Mouse (Mus musculus): ENCODE results near the gene Arf5.

The Arf5 gene

GRCm38 (mm10) chr6:28423313-28423712 is at the start of gene Arf5:
TSS of gene Arf5 (plus strand) at chr6:28423560.
- DNase-seq (ENCODE audit: low read depth, low spot score): peak; percentile 71

GRCm38 (mm10) chr6:28381983-28382382 is 41.4 kb upstream of the Arf5 start:
- DNase-seq (ENCODE audit: low read depth, low spot score): no peak

DNA sequence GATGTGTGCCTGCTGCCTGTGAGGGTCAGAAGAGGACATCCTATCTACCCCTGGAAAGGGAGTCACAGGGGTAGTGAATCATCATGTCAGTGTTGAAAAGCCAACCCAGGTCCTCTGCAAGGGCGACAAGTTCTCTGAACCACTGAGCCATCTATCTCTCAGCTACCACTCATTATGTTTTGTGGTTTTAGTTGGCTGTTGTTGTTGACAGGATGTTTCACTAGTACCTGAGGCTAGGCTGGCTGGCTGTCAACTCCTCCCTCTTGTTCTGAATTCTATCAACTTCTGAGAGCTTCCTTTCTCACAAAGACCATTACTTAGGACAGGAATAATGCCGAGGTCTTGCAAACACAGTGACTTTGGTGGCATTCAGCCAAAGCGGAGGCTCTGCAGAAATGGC is 38.2 kb upstream of the Arf5 start:
- DNase-seq (ENCODE audit: low read depth, low spot score): no peak

DNA sequence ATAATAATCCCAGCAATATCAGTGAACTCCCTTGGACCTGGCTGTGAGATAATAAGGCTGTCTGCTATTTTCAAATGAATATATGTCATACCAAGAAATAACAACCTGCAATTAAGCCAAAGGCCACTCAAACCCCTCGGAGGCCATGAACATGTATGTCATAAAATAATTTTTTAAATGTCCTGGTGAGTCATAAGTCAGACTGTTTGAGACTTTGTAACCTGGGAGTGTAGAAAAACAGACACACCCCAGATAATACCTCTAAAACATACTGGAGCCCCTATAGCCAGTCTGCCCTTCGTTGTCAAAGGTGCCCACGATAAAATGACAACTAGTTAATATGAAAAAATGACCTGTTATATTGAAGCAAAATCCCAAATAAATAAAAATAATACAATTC is 34.3 kb upstream of the Arf5 start:
- no peak for DNase-seq (ENCODE audit: low read depth, low spot score)

- DNase-seq (ENCODE audit: low read depth, low spot score): no peak
These were observed 27.1 kb upstream of the Arf5 start for GRCm38 (mm10) chr6:28396051-28396852.

DNA sequence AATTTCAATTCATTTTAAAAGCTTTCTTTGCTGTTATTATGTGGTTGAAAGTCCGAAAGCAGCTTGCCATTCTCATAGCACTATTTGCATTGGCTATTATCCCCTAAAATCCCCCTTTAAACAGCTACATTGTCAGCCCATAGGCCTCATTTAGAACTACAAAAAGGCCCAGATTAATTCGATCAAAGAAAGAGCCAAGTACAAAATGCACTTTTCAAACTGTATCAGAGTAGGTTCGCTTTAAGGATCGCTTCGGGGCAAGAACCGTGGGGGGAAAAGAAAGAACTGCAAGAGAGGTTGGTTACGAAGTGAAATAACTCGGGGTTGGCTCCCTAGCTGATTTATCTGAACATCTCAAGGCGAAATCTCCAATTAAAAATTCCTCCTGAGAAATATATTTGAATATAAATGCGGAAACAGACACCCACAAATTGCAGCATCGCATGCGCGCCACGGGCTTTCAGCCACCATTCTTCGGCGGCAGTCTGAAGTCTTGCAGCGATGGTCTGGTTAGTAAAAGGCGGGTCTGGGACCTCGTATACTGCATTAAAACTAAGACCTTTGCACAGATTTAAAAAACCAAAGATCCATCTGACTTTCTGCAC is 26.4 kb upstream of the Arf5 start:
- DNase-seq (ENCODE audit: low read depth, low spot score): no peak

DNA sequence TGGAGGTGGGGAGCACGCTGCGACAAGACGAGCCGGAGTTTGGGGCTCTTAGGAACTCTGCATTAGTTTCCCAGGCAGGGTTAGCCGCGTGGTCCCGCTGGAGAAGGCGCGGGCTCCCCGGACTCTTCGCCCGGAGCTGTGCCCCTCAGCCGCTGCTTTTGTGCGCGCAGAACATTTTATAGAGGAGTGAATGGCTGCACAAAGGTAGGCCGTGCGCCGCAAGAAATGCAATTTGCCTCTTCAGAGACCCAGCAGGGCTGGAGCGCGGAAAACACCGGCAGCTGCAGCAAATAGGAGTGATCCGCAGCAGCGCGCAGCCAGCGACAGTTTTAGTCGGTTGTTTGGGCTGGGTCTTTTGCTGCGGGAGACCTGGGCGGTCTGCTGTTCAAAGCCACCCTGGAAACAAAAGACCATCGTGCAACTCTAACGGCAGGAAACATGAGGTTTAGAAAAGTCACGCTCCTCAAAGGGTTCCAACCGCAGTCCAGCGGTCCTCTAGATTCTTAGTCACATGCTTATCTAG is 25.6 kb upstream of the Arf5 start, which contains the start of gene Zfp800:
TSS of gene Zfp800 (minus strand) at position 325 of the 523 bp plus-strand sequence.
- no peak for DNase-seq (ENCODE audit: low read depth, low spot score)

DNA sequence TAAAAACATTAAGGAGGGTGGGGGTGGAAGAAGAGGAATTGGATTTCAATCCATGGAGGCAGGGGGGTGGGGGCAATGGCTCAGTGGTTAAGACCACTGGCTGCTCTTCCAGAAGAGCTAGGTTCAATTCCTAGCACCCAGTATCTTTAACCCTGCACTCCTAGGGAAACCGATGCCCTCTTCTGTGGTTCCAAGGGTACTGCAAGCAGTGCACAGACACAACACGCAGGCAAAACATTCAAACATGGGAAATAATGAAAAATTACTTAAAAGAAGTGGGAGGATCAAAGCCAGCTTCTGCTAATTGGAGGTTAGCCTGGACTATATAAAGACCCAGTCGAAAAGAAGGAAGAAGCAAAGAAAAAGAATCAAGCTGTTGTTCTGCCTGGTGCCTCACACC is 24.6 kb upstream of the Arf5 start:
- DNase-seq (ENCODE audit: low read depth, low spot score): no peak

GRCm38 (mm10) chr6:28399791-28400190 is 23.6 kb upstream of the Arf5 start:
- DNase-seq (ENCODE audit: low read depth, low spot score): no peak

GRCm38 (mm10) chr6:28410053-28410452 is 13.3 kb upstream of the Arf5 start:
- DNase-seq (ENCODE audit: low read depth, low spot score): no peak

DNA sequence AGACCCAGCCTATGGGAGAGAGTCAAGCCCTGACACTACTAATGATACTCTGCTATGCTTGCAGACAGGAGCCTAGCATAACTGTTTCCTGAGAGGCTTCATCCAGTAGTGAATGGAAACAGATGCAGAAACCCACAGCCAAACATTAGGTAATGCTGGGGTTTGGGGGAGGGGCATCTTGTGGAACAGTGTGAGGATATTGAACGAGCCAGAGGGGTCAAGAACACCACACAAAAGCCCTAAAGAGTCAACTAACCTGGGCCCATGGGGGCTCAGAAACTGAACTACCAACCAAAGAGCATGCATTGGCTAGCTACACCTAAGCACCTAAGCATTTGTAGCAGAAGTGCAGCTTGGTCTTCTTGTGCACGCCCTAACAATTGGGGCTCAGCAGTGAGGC is 12.1 kb upstream of the Arf5 start:
- DNase-seq (ENCODE audit: low read depth, low spot score): no peak

DNA sequence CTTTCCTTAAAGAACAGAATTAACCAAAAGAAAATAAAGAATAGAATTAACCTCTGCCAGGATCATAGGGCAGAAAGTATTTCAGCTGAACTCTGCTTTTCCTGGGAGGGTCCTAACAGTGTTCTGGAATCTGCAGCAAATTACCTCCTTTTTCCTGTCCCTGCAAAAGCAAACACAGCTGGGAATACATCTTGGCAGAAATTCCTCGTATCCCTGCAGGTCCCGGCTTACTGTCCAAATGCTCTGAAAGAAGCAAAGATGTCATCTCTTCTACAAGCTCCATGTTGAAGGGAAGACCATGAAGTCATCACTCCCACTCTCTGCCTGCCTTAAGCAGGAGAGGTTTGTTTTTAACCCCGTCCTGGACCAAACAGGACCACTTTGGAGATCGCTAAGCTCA is 6.4 kb upstream of the Arf5 start:
- DNase-seq (ENCODE audit: low read depth, low spot score): no peak

DNA sequence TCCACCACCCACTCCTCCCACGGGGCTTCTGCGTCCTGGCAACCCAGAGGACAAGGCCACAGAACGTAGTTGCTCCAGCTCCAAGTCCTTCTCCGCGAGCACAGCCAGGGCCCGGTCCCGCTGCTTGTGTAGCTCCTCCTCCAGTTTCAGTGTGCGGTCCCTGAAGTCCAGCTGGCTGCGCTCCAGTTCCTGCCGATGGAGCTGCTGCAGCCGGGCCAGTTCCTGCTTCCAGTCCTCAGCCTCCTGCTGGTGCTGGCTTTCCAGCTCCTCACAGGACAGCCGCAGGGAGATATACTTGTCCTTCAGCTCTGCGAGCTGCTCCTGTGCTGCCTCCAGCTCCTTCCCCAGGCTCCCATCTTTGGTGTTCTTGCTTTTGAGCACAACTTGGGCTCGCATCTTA is 4.9 kb upstream of the Arf5 start:
- no peak for DNase-seq (ENCODE audit: low read depth, low spot score)

DNA sequence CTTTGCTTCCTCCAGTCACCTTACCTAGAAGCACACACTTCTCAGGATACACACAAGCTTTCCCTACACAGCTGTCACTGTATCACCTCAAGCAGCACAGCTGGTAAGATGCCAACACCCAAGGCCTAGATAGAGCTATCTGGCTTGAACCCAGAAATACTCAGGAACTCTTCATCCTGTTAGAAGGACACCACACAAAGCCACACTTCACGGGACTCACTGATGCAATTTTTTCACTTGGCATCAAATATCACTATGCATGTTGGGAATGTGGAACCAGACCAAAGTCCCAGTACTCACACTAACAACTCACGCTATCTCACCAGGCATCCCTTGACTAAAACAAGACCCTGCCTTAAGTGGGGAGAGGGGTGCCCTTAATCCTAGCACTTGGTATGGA is 3.7 kb upstream of the Arf5 start:
- DNase-seq (ENCODE audit: low read depth, low spot score): no peak

DNA sequence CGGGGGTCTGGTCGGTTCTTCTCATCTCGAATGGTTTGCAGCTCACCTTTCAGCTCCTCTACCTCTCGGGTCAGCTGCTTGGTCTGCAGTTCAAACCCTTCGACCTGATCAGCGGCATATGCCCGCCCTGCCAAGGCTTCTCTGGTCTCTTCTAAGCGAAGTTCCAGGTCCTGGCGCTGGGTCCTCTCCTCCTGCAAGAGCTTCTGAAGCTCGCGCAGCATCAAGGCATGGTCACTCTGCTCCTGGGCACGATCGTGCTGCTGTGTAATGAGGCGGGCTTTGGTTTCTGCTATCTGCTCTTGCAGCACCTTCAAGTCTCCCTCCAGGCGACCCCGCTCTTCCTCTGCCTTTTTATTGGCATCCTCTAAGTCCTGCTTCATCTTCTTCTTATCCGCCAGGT is 3.0 kb upstream of the Arf5 start:
- no peak for DNase-seq (ENCODE audit: low read depth, low spot score)

DNA sequence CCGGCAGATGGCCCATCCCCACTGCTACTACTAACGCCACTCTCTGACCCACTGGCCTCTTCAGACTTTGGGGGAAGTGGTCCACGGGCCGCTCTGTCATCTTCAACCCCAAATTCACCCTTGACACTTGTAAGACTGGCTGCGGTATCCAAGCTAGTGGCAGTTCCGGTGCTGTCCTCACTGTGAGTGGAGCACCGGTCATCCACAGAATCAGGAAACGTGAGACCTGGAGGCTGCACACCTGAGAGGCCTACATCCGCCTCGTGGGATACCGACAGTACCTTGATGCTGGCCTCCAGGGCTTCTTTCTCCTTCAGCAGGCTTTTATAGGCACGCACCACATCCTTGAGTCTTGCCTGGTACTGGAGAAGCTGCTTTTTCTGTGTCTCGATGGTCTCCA is 2.5 kb upstream of the Arf5 start:
- DNase-seq (ENCODE audit: low read depth, low spot score): no peak

GRCm38 (mm10) chr6:28421469-28422000 is 1.8 kb upstream of the Arf5 start:
- peak; percentile 89 for DNase-seq (ENCODE audit: low read depth, low spot score)

DNA sequence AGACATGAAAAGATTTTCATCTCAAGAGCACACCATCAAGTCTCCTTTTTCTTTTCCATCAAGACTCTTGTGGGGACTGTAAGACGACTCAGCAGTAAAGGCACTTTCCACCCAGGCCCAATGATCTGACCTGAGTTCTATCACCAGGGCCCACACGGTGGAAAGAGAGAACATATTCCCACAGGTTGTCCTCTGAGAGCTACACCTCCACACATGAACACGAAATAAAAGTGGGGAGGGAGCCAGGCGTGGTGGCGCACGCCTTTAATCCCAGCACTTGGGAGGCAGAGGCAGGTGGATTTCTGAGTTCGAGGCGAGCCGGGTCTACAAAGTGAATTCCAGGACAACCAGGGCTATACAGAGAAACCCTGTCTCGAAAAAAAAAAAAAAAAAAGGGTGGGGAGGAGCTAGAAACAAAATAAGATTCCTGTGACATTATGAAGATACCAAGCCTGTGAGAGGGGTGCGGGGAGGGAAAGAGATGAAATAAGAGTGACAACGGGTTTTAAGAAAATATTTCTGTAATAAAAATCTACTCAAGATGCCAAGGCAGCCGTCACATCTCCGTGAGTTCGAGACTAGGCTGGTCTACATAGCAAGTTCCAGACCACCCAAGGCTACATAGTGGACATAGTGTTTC is 589 bp upstream of the Arf5 start:
- no peak for DNase-seq (ENCODE audit: low read depth, low spot score)

- no peak for DNase-seq (ENCODE audit: low read depth, low spot score)
These were observed 671 bp downstream of the Arf5 start for GRCm38 (mm10) chr6:28423767-28424695.

GRCm38 (mm10) chr6:28425019-28425418 is 1.7 kb downstream of the Arf5 start:
- DNase-seq (ENCODE audit: low read depth, low spot score): no peak

Measured in retina, adult 2 months (tissue).